Mouse (Mus musculus) cortical plate, adult 2 months (tissue): ENCODE data around the gene Cdkn2d. TPM values are rescaled to one million over a fixed set of nuclear protein-coding genes. Genes with fewer than 3 reads are reported as not detected.
"Not testable (repeated sequence)": the region's sequence is repeated elsewhere in the genome, so short reads cannot be mapped to it uniquely, and the experiment has no call there.

Experiments
- H3K27ac ChIP-seq: fragments of 200-500 bp; 2 replicates; pipeline ENCODE4 v1.5.1; 2012; ENCODE audit warnings: low read length, control low read depth, inconsistent platforms; ENCODE audit not compliant: insufficient read depth
- H3K4me1 ChIP-seq: fragments of 200-500 bp; 2 replicates; pipeline ENCODE4 v1.6.1; 2011; ENCODE audit warnings: low read length; ENCODE audit not compliant: control insufficient read depth, insufficient read depth
- H3K4me3 ChIP-seq: fragments of 200-500 bp; 2 replicates; pipeline ENCODE4 v1.5.1; 2011; ENCODE audit warnings: mild to moderate bottlenecking, low read length, control low read depth; ENCODE audit not compliant: insufficient read depth
- CTCF ChIP-seq: fragments of 200-500 bp; IDR thresholded peaks from 2 replicates; pipeline ENCODE4 v1.5.1; 2011; ENCODE audit warnings: mild to moderate bottlenecking, control low read depth, low read length; ENCODE audit not compliant: insufficient read depth; ENCODE audit errors: extremely low read depth
- POLR2A ChIP-seq: fragments of 200-500 bp; IDR thresholded peaks from 2 replicates; pipeline ENCODE4 v1.6.1; 2011; ENCODE audit warnings: mild to moderate bottlenecking, low read length, control low read depth; ENCODE audit not compliant: insufficient read depth; ENCODE audit errors: extremely low read depth
- polyA plus RNA-seq: library from polyadenylated mRNA; depleted of rRNA; stranded (reverse); fragments of >200 nt; gene quantifications from 2 replicates; pipeline ENCODE4 v1.2.3, GENCODE M21; 2012

Gene Cdkn2d
- polyA plus RNA-seq, 1 experiment: 76.9 TPM

DNA sequence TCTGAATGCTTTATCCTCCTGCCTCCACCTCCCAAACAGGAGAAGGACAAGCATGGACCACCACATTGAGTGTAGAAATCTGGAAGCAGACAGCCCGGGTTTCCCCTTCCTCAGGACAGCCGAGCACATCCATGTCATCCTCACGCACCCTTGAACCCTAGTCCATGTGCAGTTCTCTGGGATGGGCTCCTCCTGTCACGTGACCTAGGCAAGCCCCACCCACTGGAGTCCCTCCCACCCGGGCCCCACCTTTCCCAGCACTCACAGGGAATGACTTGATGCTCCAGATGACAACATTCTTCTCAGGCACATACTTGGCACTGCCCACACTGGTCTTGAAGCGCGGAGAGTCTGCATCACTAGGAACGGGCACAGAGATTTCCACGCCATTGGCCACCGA, 7.8 kb upstream of the Cdkn2d start:
- H3K4me1 ChIP-seq: no peaks in the 10 kb centered on the region
- H3K4me3 ChIP-seq: no peak overlapping the region
- TF ChIP-seq POLR2A: no peak
- no peak for TF ChIP-seq CTCF
- H3K27ac ChIP-seq: no peak overlapping the region

DNA sequence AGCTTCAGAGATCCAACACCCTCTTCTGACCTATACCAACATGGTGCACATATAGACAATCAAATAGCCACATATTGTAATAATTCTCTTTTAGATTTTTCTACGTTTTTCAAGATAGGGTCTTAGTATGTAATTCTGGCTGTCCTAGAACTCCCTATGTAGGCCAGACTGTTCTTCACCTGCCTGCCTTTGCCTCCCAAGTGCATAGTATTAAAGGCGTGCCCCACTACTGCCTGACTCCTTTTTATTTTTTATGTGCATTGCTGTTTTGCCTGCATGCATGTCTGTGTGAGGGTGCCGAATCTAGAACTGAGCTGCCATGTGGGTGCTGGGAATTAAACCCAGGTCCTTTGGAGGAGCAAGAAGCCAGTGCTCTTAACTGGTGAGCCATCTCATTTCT, 1.1 kb upstream of the Cdkn2d start:
- no peak overlapping the region for H3K27ac ChIP-seq
- TF ChIP-seq CTCF: no peak
- no peak for TF ChIP-seq POLR2A
- H3K4me3 ChIP-seq: no peak overlapping the region
- peaks cover 2% of the 10 kb centered on the region; the same call in 1 of the 2 replicates for H3K4me1 ChIP-seq

- not testable (repeated sequence) for H3K4me3 ChIP-seq, H3K27ac ChIP-seq, H3K4me1 ChIP-seq
These were observed 661 bp upstream of the Cdkn2d start for GRCm38 (mm10) chr9:21291868-21292267.

- TF ChIP-seq POLR2A (no peak), CTCF (no peak)
- Histone ChIP-seq H3K27ac (peak overlapping the region; percentile 49), H3K4me1 (peaks cover 8% of the 10 kb centered on the region; the same call in 1 of the 2 replicates), H3K4me3 (peak overlapping the region; percentile 98)
These were observed 618 bp downstream of the Cdkn2d start for GRCm38 (mm10) chr9:21290589-21290988.

DNA sequence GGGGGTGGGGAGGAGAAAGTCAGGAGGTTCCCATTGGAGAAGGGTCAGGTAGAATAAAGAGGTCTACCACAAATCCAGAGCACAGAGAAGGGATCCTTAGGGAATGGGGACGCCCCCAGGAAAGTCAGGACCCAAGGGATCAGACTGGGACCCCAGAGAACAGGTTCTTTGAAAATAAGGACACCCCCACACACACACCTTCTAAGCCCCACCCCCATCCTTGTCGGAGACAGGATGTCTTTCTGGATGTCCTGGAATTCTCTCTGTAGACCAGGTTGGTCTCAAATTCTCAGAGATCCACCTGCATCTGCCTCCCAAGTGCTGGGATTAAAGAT, 1.9 kb downstream of the Cdkn2d start:
- TF ChIP-seq POLR2A (no peak), CTCF (no peak)
- Histone ChIP-seq H3K4me3 (0 out of 2 replicates have a peak overlapping the region, but pooled peaks have one; percentile 98), H3K4me1 (peaks cover 8% of the 10 kb centered on the region; the same call in 1 of the 2 replicates), H3K27ac (no peak overlapping the region)

DNA sequence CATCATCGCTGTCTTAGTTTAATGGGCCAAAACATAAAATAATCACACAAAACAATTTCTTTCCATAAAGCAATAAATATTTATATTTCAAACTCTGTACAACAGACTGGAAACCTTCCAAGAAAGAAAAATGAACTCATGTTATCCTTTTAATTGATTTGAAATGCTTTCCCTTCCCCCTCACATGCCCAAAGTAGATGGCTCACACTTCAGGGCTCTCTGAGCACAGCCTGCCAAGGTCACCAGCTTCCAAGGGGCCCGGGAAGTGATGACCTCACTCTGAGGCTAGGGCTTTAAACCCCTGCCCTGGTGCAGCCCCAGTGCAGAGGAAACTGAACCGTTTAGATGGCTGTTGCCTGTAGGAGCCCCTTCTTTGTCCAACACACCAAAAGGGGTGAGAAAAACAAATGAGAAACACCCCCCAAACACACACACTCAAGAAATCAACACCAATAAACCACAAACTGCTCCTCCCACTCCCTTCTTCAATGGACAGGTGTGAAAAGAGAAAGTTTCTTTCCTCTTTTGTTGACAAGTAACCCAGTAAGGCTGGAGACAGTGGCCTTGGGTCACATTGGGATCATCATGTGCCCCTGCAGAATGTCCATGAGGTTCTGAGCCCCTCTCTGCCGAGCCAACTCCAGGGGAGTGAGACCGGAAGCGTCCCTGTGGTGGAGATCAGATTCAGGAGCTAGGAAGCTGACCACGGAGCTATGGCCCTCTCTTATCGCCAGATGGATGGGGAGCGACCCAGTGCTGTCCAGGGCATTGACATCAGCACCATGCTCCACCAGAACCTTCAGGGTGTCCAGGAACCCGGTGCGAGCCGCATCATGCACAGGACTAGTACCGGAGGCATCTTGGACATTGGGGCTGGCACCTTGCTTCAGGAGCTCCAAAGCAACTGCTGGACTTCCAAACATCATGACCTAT, 2.5 kb downstream of the Cdkn2d start:
- Histone ChIP-seq H3K27ac (peak overlapping the region; percentile 53; the same call in 1 of the 2 replicates), H3K4me3 (peak overlapping the region; percentile 88), H3K4me1 (peaks cover 8% of the 10 kb centered on the region; the same call in 1 of the 2 replicates)
- no peak for TF ChIP-seq POLR2A
- TF ChIP-seq CTCF: no peak

DNA sequence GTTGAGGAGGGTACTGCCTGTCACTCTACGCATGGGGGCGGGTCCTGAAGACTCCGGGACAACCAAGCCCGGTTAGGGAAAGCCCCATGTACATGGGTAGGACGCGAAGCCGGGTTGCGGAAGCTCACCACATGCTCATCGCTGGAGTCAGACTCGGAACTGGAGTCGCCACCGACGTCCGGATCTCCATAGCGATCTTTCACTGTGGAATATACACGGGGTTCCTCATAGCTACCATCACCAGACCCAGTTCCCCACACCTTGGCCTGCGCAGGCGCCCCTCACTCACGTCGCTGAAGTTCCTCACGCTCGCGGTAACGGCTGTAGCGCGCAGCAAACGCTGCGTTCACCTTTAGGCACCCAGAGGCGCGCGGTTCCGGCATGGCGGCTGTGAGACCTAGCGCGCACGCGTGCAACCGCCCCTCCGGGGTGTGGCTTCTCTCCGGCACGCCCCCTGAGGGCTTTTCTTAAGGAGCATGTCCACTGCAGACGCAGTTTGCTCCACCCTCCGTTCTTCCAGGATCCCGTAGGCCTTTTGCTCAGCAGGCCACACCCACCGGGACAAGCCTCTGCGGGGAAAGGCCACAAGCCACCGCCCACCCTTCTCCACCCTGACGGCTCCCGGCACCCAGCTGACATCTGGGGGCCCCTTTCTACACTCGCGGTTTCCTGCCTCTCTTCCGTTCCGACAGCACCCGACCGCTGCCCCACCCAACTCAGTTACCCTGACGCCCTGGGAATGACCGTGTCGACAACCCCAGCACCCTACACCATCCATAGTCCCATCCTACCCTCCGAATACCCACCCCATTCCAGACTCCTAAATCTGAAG, 3.4 kb downstream of the Cdkn2d start, which contains the start of gene Kri1:
TSS of gene Kri1 (minus strand) at position 399 of the 832 bp plus-strand sequence.
- peaks cover 8% of the 10 kb centered on the region; the same call in 1 of the 2 replicates for H3K4me1 ChIP-seq
- H3K4me3 ChIP-seq: peak within 1 kb of the TSS; percentile 88
- TF ChIP-seq CTCF (no peak), POLR2A (peak; percentile 91)
- H3K27ac ChIP-seq: peak within 1 kb of the TSS; percentile 62

- no peak overlapping the region for H3K27ac ChIP-seq
- peaks cover 8% of the 10 kb centered on the region; the same call in 1 of the 2 replicates for H3K4me1 ChIP-seq
- no peak for TF ChIP-seq POLR2A
- no peak for TF ChIP-seq CTCF
- H3K4me3 ChIP-seq: no peak overlapping the region; the same call in 1 of the 2 replicates
These were observed 4.5 kb downstream of the Cdkn2d start for GRCm38 (mm10) chr9:21286753-21287152.

DNA sequence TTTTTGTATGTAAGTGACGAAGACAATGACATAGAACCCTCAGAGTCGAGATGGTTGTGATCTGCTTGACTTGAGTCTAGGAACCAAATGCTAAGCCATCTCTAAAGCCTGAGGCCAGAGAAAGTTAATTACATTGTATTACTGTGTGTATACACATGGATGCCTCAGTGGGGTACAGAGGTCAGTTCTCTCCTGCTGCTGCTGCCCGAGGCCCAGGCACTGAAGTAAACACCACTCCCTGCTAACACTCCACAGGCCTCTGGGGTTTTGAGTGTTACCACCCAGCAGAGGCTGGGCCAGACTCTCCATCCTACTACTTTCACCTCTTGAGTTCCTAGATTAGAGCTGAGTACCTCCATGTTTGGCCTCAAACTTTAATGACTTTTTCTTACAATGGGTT, 7.2 kb downstream of the Cdkn2d start:
- Histone ChIP-seq H3K4me1 (peaks cover 8% of the 10 kb centered on the region; the same call in 1 of the 2 replicates), H3K4me3 (no peak overlapping the region), H3K27ac (no peak overlapping the region)
- TF ChIP-seq CTCF (no peak), POLR2A (no peak)

DNA sequence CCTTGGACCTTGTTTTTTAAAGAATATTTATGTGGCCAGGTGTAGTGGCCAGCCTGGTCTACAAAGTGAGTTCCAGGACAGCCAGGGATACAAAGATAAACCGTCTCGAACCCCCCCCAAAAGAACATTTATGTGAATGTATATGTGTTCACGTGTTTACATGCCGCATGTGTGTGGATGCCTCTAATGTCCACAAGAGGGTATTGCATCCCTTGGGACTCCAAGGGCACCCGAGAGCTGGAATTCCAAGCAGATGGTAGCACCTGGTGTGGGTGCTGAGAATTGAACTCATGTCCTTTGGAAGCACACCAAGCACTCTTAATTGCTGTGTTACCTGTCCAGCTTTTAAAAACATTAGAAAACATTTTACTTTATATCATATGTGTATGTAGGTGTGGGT, 7.6 kb downstream of the Cdkn2d start:
- no peak for TF ChIP-seq CTCF
- no peak for TF ChIP-seq POLR2A
- no peak overlapping the region for H3K27ac ChIP-seq
- peaks cover 7% of the 10 kb centered on the region; the same call in 1 of the 2 replicates for H3K4me1 ChIP-seq
- H3K4me3 ChIP-seq: no peak overlapping the region
